Mouse (Mus musculus) forebrain, embryonic 15.5 days (tissue): ENCODE measurements around the gene Aspa. TPM values are rescaled to one million over a fixed set of nuclear protein-coding genes. Genes with fewer than 3 reads are reported as not detected.

Source experiments
- ATAC-seq: fragments of 200-750 bp; cut with Nextera tagmentation; replicated peaks from 2 replicates; pipeline ENCODE4 v1.8.0; 2017; ENCODE audit warnings: mild to moderate bottlenecking, moderate TSS enrichment, moderate library complexity
- H3K27ac ChIP-seq: fragments of 300-500 bp; sonication (generic); replicated peaks from 2 replicates; pipeline ENCODE4 v1.5.1; 2015; ENCODE audit warnings: mild to moderate bottlenecking, inconsistent platforms
- H3K27me3 ChIP-seq: fragments of 300-500 bp; sonication (generic); 2 replicates; pipeline ENCODE4 v1.6.1; 2015; ENCODE audit warnings: inconsistent platforms
- H3K36me3 ChIP-seq: fragments of 300-500 bp; sonication (generic); 2 replicates; pipeline ENCODE4 v1.6.1; 2015; ENCODE audit warnings: mild to moderate bottlenecking, inconsistent platforms
- H3K4me1 ChIP-seq: fragments of 300-500 bp; sonication (generic); 2 replicates; pipeline ENCODE4 v1.6.1; 2015; ENCODE audit warnings: inconsistent platforms
- H3K4me2 ChIP-seq: fragments of 300-500 bp; sonication (generic); replicated peaks from 2 replicates; pipeline ENCODE4 v1.6.1; 2015; ENCODE audit warnings: mild to moderate bottlenecking, inconsistent platforms
- H3K4me3 ChIP-seq: fragments of 300-500 bp; sonication (generic); 2 replicates; pipeline ENCODE4 v1.5.1; 2015; ENCODE audit warnings: mild to moderate bottlenecking, inconsistent platforms
- H3K9ac ChIP-seq: fragments of 300-500 bp; sonication (generic); replicated peaks from 2 replicates; pipeline ENCODE4 v1.6.1; 2015; ENCODE audit warnings: mild to moderate bottlenecking, inconsistent platforms
- H3K9me3 ChIP-seq: fragments of 300-500 bp; sonication (generic); 2 replicates; pipeline ENCODE4 v1.6.1; 2016; ENCODE audit warnings: inconsistent platforms
- WGBS: fragments of 180-500 bp; shearing (Covaris S2); methylation state at CpG from one replicate; pipeline ENCODE4 v1.1.7; 2015; ENCODE audit warnings: mixed read lengths; 5-methylcytosine and 5-hydroxymethylcytosine counted together
- polyA plus RNA-seq: library from polyadenylated mRNA; unstranded; fragments of >200 nt; fragmentation: Nextera tagmentation; extraction: Ambion mirVana; gene quantifications from 2 replicates; pipeline ENCODE4 v1.2.1, GENCODE M21; 2015

Aspa gene
- polyA plus RNA-seq, 1 experiment from 2014 or later = 0.57 TPM

DNA sequence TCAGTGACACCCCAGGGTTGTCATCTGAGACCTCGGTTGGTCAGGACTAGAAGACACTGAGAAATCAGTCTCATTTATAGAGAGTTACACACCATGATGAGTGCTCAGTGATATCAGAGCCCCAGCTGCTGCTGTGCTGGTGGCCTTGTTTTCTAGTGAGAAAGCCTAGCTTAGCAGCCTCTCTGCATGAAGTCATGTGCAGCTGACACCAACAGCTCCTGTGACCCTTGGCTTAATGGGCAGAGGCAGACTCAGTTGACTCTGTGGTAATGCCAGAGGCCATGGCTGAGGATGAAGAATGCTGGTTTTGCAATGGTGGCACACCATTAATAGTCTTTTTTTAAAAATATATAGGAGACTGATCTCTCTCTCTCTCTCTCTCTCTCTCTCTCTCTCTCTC, 39.8 kb downstream of the Aspa start:
- ATAC-seq = no peak
- Histone ChIP-seq H3K9me3 (no peaks in the 10 kb centered on the region), H3K4me2 (no peak overlapping the region), H3K4me1 (no peaks in the 10 kb centered on the region), H3K27me3 (no peaks in the 10 kb centered on the region), H3K4me3 (no peak overlapping the region), H3K9ac (no peak overlapping the region), H3K27ac (no peak overlapping the region), H3K36me3 (no peaks in the 10 kb centered on the region)
- 90% methylated on average over 1 of the region's 1 CpGs for WGBS

DNA sequence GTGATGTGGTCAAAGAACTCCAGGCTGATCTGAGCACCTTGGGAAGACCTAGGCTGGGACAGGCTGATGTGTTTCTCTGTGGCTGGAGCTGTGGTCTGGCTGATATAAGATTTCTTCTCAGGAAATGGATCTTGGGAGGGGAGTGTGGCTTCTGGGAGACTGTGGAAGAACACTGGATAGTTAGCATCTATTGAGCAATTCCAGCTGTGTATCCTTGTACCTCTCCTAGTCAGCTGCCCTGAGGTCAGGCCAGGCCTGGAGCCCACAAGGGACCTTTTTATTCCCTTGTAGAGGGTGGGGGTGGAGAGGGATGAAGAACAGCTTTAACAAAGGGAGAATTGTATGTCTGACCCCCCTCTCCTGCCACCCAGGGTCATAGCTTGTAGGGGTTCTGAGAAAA, 45.0 kb downstream of the Aspa start:
- Histone ChIP-seq H3K4me1 (0 out of 2 replicates have a peak, but pooled peaks cover 4% of the 10 kb centered on the region), H3K9ac (no peak overlapping the region), H3K4me2 (no peak overlapping the region), H3K36me3 (no peaks in the 10 kb centered on the region), H3K4me3 (no peak overlapping the region), H3K27ac (no peak overlapping the region), H3K27me3 (no peaks in the 10 kb centered on the region), H3K9me3 (no peaks in the 10 kb centered on the region)
- ATAC-seq = no peak

- WGBS = 56% methylated on average over 1 of the region's 1 CpGs
- Histone ChIP-seq H3K4me2 (no peak overlapping the region), H3K4me3 (no peak overlapping the region), H3K27ac (no peak overlapping the region), H3K9me3 (no peaks in the 10 kb centered on the region), H3K4me1 (0 out of 2 replicates have a peak, but pooled peaks cover 4% of the 10 kb centered on the region), H3K27me3 (no peaks in the 10 kb centered on the region), H3K9ac (no peak overlapping the region), H3K36me3 (no peaks in the 10 kb centered on the region)
- no peak for ATAC-seq
These were observed 45.5 kb downstream of the Aspa start for GRCm38 (mm10) chr11:73283926-73284325.

DNA sequence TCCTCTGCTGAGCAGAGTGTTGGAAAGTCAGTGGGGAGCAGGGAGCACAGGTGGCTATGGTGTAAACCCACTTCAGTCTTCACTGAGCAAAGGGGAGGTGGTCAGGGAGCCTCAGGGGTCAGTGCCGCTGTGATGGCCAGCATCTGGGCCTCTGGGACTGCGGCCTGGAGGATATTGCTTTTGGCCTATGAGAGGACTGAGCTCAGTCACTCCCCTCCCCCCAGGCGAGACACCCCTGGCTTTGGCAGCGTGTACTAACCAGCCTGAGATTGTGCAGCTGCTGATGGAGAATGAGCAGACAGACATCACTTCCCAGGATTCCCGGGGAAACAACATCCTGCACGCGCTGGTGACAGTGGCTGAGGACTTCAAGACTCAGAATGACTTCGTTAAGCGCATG, 46.0 kb downstream of the Aspa start:
- no peaks in the 10 kb centered on the region for H3K27me3 ChIP-seq
- no peaks in the 10 kb centered on the region for H3K9me3 ChIP-seq
- H3K4me1 ChIP-seq = 0 out of 2 replicates have a peak, but pooled peaks cover 4% of the 10 kb centered on the region
- no peak overlapping the region for H3K4me2 ChIP-seq
- H3K27ac ChIP-seq = no peak overlapping the region
- 83% methylated on average over 9 of the region's 9 CpGs for WGBS
- no peak overlapping the region for H3K9ac ChIP-seq
- ATAC-seq = no peak
- no peak overlapping the region for H3K4me3 ChIP-seq
- H3K36me3 ChIP-seq = no peaks in the 10 kb centered on the region

GRCm38 (mm10) chr11:73281528-73282027, 47.8 kb downstream of the Aspa start:
- H3K4me3 ChIP-seq = peak overlapping the region; percentile 39
- no peak overlapping the region for H3K27ac ChIP-seq
- H3K9ac ChIP-seq = peak overlapping the region; percentile 48
- H3K4me2 ChIP-seq = peak overlapping the region; percentile 51
- H3K4me1 ChIP-seq = 0 out of 2 replicates have a peak, but pooled peaks cover 4% of the 10 kb centered on the region
- H3K27me3 ChIP-seq = no peaks in the 10 kb centered on the region
- no peaks in the 10 kb centered on the region for H3K36me3 ChIP-seq
- peak; percentile 91 for ATAC-seq
- WGBS = 2% methylated on average over 16 of the region's 16 CpGs
- no peaks in the 10 kb centered on the region for H3K9me3 ChIP-seq

GRCm38 (mm10) chr11:73280710-73281109, 48.7 kb downstream of the Aspa start:
- WGBS = 71% methylated on average over 5 of the region's 5 CpGs
- Histone ChIP-seq H3K4me3 (no peak overlapping the region), H3K36me3 (no peaks in the 10 kb centered on the region), H3K27ac (no peak overlapping the region), H3K4me1 (0 out of 2 replicates have a peak, but pooled peaks cover 4% of the 10 kb centered on the region), H3K4me2 (no peak overlapping the region), H3K9ac (no peak overlapping the region), H3K27me3 (no peaks in the 10 kb centered on the region), H3K9me3 (no peaks in the 10 kb centered on the region)
- ATAC-seq = no peak

- H3K27ac ChIP-seq = no peak overlapping the region
- H3K36me3 ChIP-seq = no peaks in the 10 kb centered on the region
- no peak overlapping the region for H3K4me3 ChIP-seq
- H3K4me1 ChIP-seq = no peaks in the 10 kb centered on the region
- H3K27me3 ChIP-seq = no peaks in the 10 kb centered on the region
- no peak overlapping the region for H3K4me2 ChIP-seq
- 30% methylated on average over 2 of the region's 2 CpGs for WGBS
- H3K9ac ChIP-seq = no peak overlapping the region
- no peak for ATAC-seq
- no peaks in the 10 kb centered on the region for H3K9me3 ChIP-seq
These were observed 54.6 kb downstream of the Aspa start for GRCm38 (mm10) chr11:73274821-73275220.

DNA sequence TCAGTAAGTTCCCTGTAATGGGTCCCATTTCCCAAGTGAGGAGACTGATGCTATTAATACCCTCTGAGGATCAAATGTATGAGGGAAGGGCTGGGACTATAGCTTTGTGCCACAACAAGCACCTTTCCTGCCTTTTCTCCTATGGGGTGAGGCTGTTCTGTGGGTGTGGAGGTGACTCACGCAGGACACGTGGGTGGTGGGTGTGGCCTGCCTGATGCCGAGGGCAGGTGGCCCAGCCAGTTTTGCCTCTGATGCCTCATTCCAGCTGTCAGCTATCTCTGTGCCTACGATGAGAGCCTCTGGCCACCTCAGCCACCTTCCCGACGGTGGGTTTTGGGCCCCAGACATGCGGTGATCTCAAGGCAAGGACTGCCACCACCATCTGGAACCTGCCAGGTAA, 62.1 kb downstream of the Aspa start, which contains the start of gene Trpv3:
Trpv3 (plus strand) TSS at position 122 of the 400 bp plus-strand sequence.
- no peak within 1 kb of the TSS for H3K4me3 ChIP-seq
- no peaks in the 10 kb centered on the region for H3K4me1 ChIP-seq
- H3K9me3 ChIP-seq = no peaks in the 10 kb centered on the region
- ATAC-seq = no peak
- no peaks in the 10 kb centered on the region for H3K36me3 ChIP-seq
- no peak within 1 kb of the TSS for H3K27ac ChIP-seq
- H3K4me2 ChIP-seq = no peak within 1 kb of the TSS
- H3K9ac ChIP-seq = no peak within 1 kb of the TSS
- H3K27me3 ChIP-seq = no peaks in the 10 kb centered on the region
- WGBS = 90% methylated on average over 7 of the region's 7 CpGs

- Histone ChIP-seq H3K36me3 (no peaks in the 10 kb centered on the region), H3K4me3 (no peak overlapping the region), H3K4me2 (no peak overlapping the region), H3K9ac (no peak overlapping the region), H3K9me3 (no peaks in the 10 kb centered on the region), H3K27ac (no peak overlapping the region), H3K4me1 (no peaks in the 10 kb centered on the region), H3K27me3 (no peaks in the 10 kb centered on the region)
- 100% methylated on average over 1 of the region's 1 CpGs for WGBS
- no peak for ATAC-seq
These were observed 68.0 kb downstream of the Aspa start for GRCm38 (mm10) chr11:73261385-73261784.

- Histone ChIP-seq H3K36me3 (no peaks in the 10 kb centered on the region), H3K27ac (no peak overlapping the region), H3K4me2 (no peak overlapping the region), H3K4me1 (no peaks in the 10 kb centered on the region), H3K4me3 (no peak overlapping the region), H3K27me3 (no peaks in the 10 kb centered on the region), H3K9me3 (no peaks in the 10 kb centered on the region), H3K9ac (no peak overlapping the region)
- no peak for ATAC-seq
- 73% methylated on average over 3 of the region's 3 CpGs for WGBS
These were observed 68.9 kb downstream of the Aspa start for GRCm38 (mm10) chr11:73260457-73260856.

DNA sequence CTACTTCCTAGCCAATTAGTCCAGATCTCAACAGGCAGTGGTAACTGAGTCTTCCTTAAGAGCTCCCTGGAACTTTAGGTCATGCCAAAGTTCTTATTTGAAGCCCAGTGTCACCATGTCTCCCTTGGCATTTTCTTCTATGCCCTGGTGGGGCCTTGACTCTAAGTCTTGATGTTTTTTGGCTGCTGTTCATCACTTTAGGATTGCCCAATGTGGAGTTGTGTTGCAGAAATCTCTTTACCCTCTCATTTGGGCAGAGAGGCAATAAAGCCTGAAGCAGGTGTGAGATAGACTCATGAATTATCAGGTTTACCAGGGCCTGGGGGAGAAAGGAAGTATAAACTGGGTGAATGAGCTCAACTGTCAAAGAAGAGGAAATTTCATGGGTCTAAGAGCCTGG, 70.7 kb downstream of the Aspa start:
- no peaks in the 10 kb centered on the region for H3K9me3 ChIP-seq
- H3K9ac ChIP-seq = no peak overlapping the region
- no peaks in the 10 kb centered on the region for H3K36me3 ChIP-seq
- no peaks in the 10 kb centered on the region for H3K4me1 ChIP-seq
- no peak overlapping the region for H3K27ac ChIP-seq
- no peak for ATAC-seq
- no peak overlapping the region for H3K4me2 ChIP-seq
- H3K4me3 ChIP-seq = no peak overlapping the region
- no peaks in the 10 kb centered on the region for H3K27me3 ChIP-seq

GRCm38 (mm10) chr11:73257362-73257945, 71.9 kb downstream of the Aspa start:
- Histone ChIP-seq H3K4me3 (no peak overlapping the region), H3K4me1 (no peaks in the 10 kb centered on the region), H3K9me3 (no peaks in the 10 kb centered on the region), H3K9ac (no peak overlapping the region), H3K27me3 (no peaks in the 10 kb centered on the region), H3K27ac (no peak overlapping the region), H3K36me3 (no peaks in the 10 kb centered on the region), H3K4me2 (no peak overlapping the region)
- 87% methylated on average over 4 of the region's 4 CpGs for WGBS
- no peak for ATAC-seq
